Mouse (Mus musculus) hindbrain, embryonic 12.5 days (tissue): Measurements from ENCODE around the gene Asgr1. TPM values are rescaled to one million over a fixed set of nuclear protein-coding genes. Genes with fewer than 3 reads are reported as not detected.

Experiments
- microRNA counts: library from miRNA; unstranded; fragments of <30 nt; microRNA quantifications from one replicate; lab custom pipeline; 2017
- microRNA-seq: library from miRNA; unstranded; fragments of <30 nt; microRNA quantifications from one replicate; pipeline ENCODE4, GENCODE M21; 2017
- polyA plus RNA-seq: library from polyadenylated mRNA; unstranded; fragments of >200 nt; fragmentation: Nextera tagmentation; extraction: Ambion mirVana; gene quantifications from 2 replicates; pipeline ENCODE4 v1.2.1, GENCODE M21; 2016

The Asgr1 gene
- polyA plus RNA-seq, 1 experiment from 2014 or later = 0.89 TPM

MicroRNAs within 50 kb of the gene (microRNA counts, 519-probe panel; counts per million panel counts)
- microRNA mmu-miR-324-3p (lab: Ali Mortazavi, UCI) = 470 counts per million, percentile 58 among the panel's probes with 10 or more counts
- 3,243 counts per million, percentile 72 among the panel's probes with 10 or more counts for microRNA mmu-miR-324-5p (lab: Ali Mortazavi, UCI)

Small RNA genes lying within 50 kb of the gene (microRNA-seq; reads per million reads assigned to microRNA genes)
- gene Mir324 = 3,575 reads per million, percentile 86 among the genes with 10 or more reads in this experiment

Other genes with a start within 250 kb of the Asgr1 start
- gene Tmem102, start 248.5 kb upstream of the Asgr1 start, polyA plus RNA-seq = 1.6 and 2.4 TPM in 2 replicates
- gene Gm39566, start 238.8 kb upstream of the Asgr1 start, polyA plus RNA-seq = not detected in 2 replicates
- gene Spem2, start 235.6 kb upstream of the Asgr1 start, polyA plus RNA-seq = 0.14 TPM in 1 of 2 replicates, not detected in the other
- gene Spem1, start 231.9 kb upstream of the Asgr1 start, polyA plus RNA-seq = 0.21 and 0.46 TPM in 2 replicates
- 14.7 and 14.9 TPM in 2 replicates for gene Nlgn2, start 216.3 kb upstream of the Asgr1 start, polyA plus RNA-seq
- 268 and 314 TPM in 2 replicates for gene Tmem256, start 215.6 kb upstream of the Asgr1 start, polyA plus RNA-seq
- 74.9 and 87.3 TPM in 2 replicates for gene Plscr3, start 207.7 kb upstream of the Asgr1 start, polyA plus RNA-seq
- 0.57 and 1.4 TPM in 2 replicates for gene Tnk1, start 195.4 kb upstream of the Asgr1 start, polyA plus RNA-seq
- gene Tmem95, start 176.1 kb upstream of the Asgr1 start, polyA plus RNA-seq = not detected in 2 replicates
- gene Kctd11, start 172.7 kb upstream of the Asgr1 start, polyA plus RNA-seq = 2.9 and 3.2 TPM in 2 replicates
- 0.86 and 0.92 TPM in 2 replicates for gene Acap1, start 158.5 kb upstream of the Asgr1 start, polyA plus RNA-seq
- 17.8 TPM in 2 replicates for gene 2810408A11Rik, start 153.1 kb upstream of the Asgr1 start, polyA plus RNA-seq
- gene Neurl4, start 153.0 kb upstream of the Asgr1 start, polyA plus RNA-seq = 15.0 and 15.2 TPM in 2 replicates
- gene Gps2, start 140.2 kb upstream of the Asgr1 start, polyA plus RNA-seq = 84.7 and 90.1 TPM in 2 replicates
- 1,354 and 1,360 TPM in 2 replicates for gene Eif5a, start 132.1 kb upstream of the Asgr1 start, polyA plus RNA-seq
- 5.5 and 9.0 TPM in 2 replicates for gene Ybx2, start 118.3 kb upstream of the Asgr1 start, polyA plus RNA-seq
- gene Slc2a4, start 105.9 kb upstream of the Asgr1 start, polyA plus RNA-seq = 9.6 and 12.9 TPM in 2 replicates
- gene Cldn7, start 89.3 kb upstream of the Asgr1 start, polyA plus RNA-seq = 9.5 and 21.8 TPM in 2 replicates
- 22.4 and 26.1 TPM in 2 replicates for gene Ctdnep1, start 72.9 kb upstream of the Asgr1 start, polyA plus RNA-seq
- gene Elp5, start 71.6 kb upstream of the Asgr1 start, polyA plus RNA-seq = 123 and 127 TPM in 2 replicates
- 598 and 607 TPM in 2 replicates for gene Gabarap, start 62.9 kb upstream of the Asgr1 start, polyA plus RNA-seq
- gene Phf23, start 58.3 kb upstream of the Asgr1 start, polyA plus RNA-seq = 87.8 and 96.2 TPM in 2 replicates
- gene Dvl2, start 53.5 kb upstream of the Asgr1 start, polyA plus RNA-seq = 45.9 and 46.4 TPM in 2 replicates
- gene Acadvl, start 38.7 kb upstream of the Asgr1 start, polyA plus RNA-seq = 59.8 and 61.9 TPM in 2 replicates
- gene Dlg4, start 37.1 kb upstream of the Asgr1 start, polyA plus RNA-seq = 23.0 and 28.5 TPM in 2 replicates
- gene Asgr2, start 38.6 kb downstream of the Asgr1 start, polyA plus RNA-seq = not detected in 2 replicates
- 0.50 and 0.77 TPM in 2 replicates for gene Mgl2, start 76.2 kb downstream of the Asgr1 start, polyA plus RNA-seq
- gene Clec10a, start 102.1 kb downstream of the Asgr1 start, polyA plus RNA-seq = 0.71 and 2.6 TPM in 2 replicates
- 2.4 and 2.6 TPM in 2 replicates for gene Slc16a11, start 158.7 kb downstream of the Asgr1 start, polyA plus RNA-seq
- gene Slc16a13, start 167.0 kb downstream of the Asgr1 start, polyA plus RNA-seq = 16.4 and 20.8 TPM in 2 replicates
- 5.4 and 8.3 TPM in 2 replicates for gene Bcl6b, start 175.7 kb downstream of the Asgr1 start, polyA plus RNA-seq
- gene 0610010K14Rik, start 183.8 kb downstream of the Asgr1 start, polyA plus RNA-seq = 197 and 210 TPM in 2 replicates
- gene Gm21988, start 185.7 kb downstream of the Asgr1 start, polyA plus RNA-seq = 11.3 and 14.6 TPM in 2 replicates
- 195 and 200 TPM in 2 replicates for gene Rnasek, start 185.8 kb downstream of the Asgr1 start, polyA plus RNA-seq
- 2.2 and 3.3 TPM in 2 replicates for gene Alox12, start 201.3 kb downstream of the Asgr1 start, polyA plus RNA-seq